Mouse (Mus musculus) heart, postnatal 36 days (tissue): Measurements from ENCODE around the gene Clcf1. TPM values are rescaled to one million over a fixed set of nuclear protein-coding genes. Genes with fewer than 3 reads are reported as not detected.
A peak's percentile ranks its signal among the peaks of the same experiment; 100 is the strongest.

Source experiments
- DNase-seq, 2 experiments: peaks; one replicate each; pipeline ENCODE4 v3.0.0; 2021 to 2022
- intact Hi-C: fragments of 180-260 bp; cut with DNase I; formaldehyde crosslinking; loops from one replicate; pipeline ENCODE4 v1.15.1; 2025
- total RNA-seq, 2 experiments: library from RNA; stranded (reverse); gene quantifications; 2 replicates each; pipeline ENCODE4 v1.2.3; 2021

The Clcf1 gene
- total RNA-seq, 2 experiments from 2014 or later: 0.51 to 1.2 TPM

- intact Hi-C loops: loop anchor here (1.0 kb wide), 2 partner anchors 22 to 42 kb away; no protein-coding TSS in a partner anchor
- peak; percentile 97 for DNase-seq
Observed at GRCm38 (mm10) chr19:4191528-4192250, 22.3 kb upstream of the Clcf1 start, which contains the start of gene Ppp1ca. TSS of gene Ppp1ca (plus strand) at chr19:4192065.

- intact Hi-C loops: loop anchor here (1.0 kb wide), 1 partner anchor 43 kb away; no protein-coding TSS in a partner anchor
- DNase-seq: no peak
Observed at GRCm38 (mm10) chr19:4192251-4192985, 21.6 kb upstream of the Clcf1 start.

- intact Hi-C loops: no loop called here
Observed at GRCm38 (mm10) chr19:4193129-4193528, 20.9 kb upstream of the Clcf1 start.

GRCm38 (mm10) chr19:4194021-4194724 lies 19.9 kb upstream of the Clcf1 start:
- intact Hi-C loops: no loop called here
- no peak for DNase-seq

More at GRCm38 (mm10) chr19:4193129-4193528, 20.9 kb upstream of the Clcf1 start:
- no peak for DNase-seq

GRCm38 (mm10) chr19:4194776-4195650 lies 19.0 kb upstream of the Clcf1 start:
- intact Hi-C loops: no loop called here
- no peak for DNase-seq

GRCm38 (mm10) chr19:4196048-4196447 lies 18.0 kb upstream of the Clcf1 start:
- intact Hi-C loops: no loop called here
- no peak for DNase-seq

- intact Hi-C loops: no loop called here
- DNase-seq: no peak
Observed at GRCm38 (mm10) chr19:4196548-4196947, 17.5 kb upstream of the Clcf1 start.

- intact Hi-C loops: no loop called here
- DNase-seq: no peak
Observed at GRCm38 (mm10) chr19:4197180-4197579, 16.9 kb upstream of the Clcf1 start.

GRCm38 (mm10) chr19:4201291-4201909 lies 12.6 kb upstream of the Clcf1 start, which contains the start of gene Rad9a:
TSS of gene Rad9a (minus strand) at chr19:4201662.
- intact Hi-C loops: no loop called here
- DNase-seq: peak; percentile 91 to 94

GRCm38 (mm10) chr19:4202149-4202548 lies 11.9 kb upstream of the Clcf1 start:
- no peak for DNase-seq
- intact Hi-C loops: loop anchor here (2.0 kb wide), 1 partner anchor 103 kb away; the partner anchor contains the start of gene Pitpnm1

GRCm38 (mm10) chr19:4203148-4203547 lies 10.9 kb upstream of the Clcf1 start:
- DNase-seq: no peak
- intact Hi-C loops: loop anchor here (2.0 kb wide), 1 partner anchor 104 kb away; the partner anchor contains the start of gene Pitpnm1

GRCm38 (mm10) chr19:4203604-4204326 lies 10.3 kb upstream of the Clcf1 start:
- DNase-seq: no peak
- intact Hi-C loops: loop anchor here (2.0 kb wide), 1 partner anchor 105 kb away; the partner anchor contains the start of gene Pitpnm1

GRCm38 (mm10) chr19:4204889-4205288 lies 9.1 kb upstream of the Clcf1 start:
- intact Hi-C loops: loop anchor here (5.0 kb wide), 2 partner anchors 37 to 102 kb away; partner anchors contain the start of gene Grk2
- no peak for DNase-seq

GRCm38 (mm10) chr19:4206971-4207370 lies 7.1 kb upstream of the Clcf1 start:
- intact Hi-C loops: loop anchor here (1.0 to 5.0 kb wide), 4 partner anchors 21 to 100 kb away; partner anchors contain the start of gene Grk2
- DNase-seq: peak; percentile 70 to 77

- intact Hi-C loops: loop anchor here (5.0 kb wide), 2 partner anchors 34 to 99 kb away; partner anchors contain the start of gene Grk2
- DNase-seq: no peak
Observed at GRCm38 (mm10) chr19:4208563-4208962, 5.5 kb upstream of the Clcf1 start.

- no peak for DNase-seq
- intact Hi-C loops: no loop called here
Observed at GRCm38 (mm10) chr19:4211891-4212588, 2.0 kb upstream of the Clcf1 start.

GRCm38 (mm10) chr19:4213524-4213974 lies 489 bp upstream of the Clcf1 start:
- intact Hi-C loops: no loop called here
- DNase-seq: no peak
